Mouse (Mus musculus): Measurements from ENCODE around the gene Gm45713.

DNA sequence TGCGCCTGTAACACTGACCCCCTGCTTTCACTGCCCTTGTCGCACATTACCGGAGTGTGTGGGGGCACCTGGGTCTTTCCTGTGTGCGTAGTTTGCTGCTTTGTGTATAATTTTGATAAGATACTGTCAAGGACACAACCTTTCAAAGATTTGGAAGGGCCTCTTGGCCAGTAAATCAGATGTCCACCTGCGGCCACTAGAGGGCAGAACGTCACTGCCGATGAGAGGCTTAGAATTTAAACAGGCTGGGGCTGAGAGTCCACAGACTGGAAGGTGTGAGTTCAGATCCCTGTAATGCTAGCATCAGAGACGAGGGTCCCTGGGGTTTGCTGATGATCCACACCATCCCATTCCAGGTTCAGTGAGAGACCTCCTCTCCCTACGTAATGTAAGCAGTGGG is 57.5 kb downstream of the Gm45713 start:
- TF ChIP-seq GATA1 (IDR thresholded peaks at IDR 0.05; ENCODE audit: borderline replicate concordance, low read length) (no peak), FLI1 (IDR thresholded peaks at IDR 0.05; ENCODE audit: low read length) (no peak)

Measured in megakaryocyte, embryonic 14.5 days (primary cell).